Mouse (Mus musculus): ENCODE results near the gene Psmb6.
A peak's percentile ranks its signal among the peaks of the same experiment; 100 is the strongest.

Psmb6 gene

DNA sequence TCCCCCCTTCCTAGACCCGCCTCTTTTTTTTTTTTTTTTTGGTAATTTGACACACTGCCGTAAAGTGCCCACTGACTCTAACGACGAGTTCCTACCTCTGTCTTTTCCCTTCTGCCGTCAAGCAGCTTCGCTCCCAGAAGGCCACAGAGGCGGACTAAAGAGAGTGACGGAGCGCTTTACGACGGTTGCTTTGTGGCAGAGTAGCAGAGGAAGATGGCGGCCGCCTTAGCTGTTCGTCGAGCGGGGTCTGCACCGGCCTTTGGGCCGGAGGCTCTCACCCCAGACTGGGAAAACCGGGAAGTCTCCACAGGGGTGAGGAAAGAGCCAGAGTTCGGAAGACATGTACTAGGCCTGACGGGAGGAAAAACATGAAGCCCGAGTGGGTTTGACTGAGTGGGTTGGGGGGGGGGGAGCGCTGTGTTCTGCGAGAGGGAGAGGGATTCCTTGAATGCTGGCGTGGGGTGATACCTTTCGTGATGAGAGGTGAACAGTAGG is at the start of gene Psmb6:
Psmb6 (plus strand) TSS at position 184 of the 495 bp plus-strand sequence.
- peak; percentile 96 for DNase-seq (ENCODE audit: inconsistent ontology term)

DNA sequence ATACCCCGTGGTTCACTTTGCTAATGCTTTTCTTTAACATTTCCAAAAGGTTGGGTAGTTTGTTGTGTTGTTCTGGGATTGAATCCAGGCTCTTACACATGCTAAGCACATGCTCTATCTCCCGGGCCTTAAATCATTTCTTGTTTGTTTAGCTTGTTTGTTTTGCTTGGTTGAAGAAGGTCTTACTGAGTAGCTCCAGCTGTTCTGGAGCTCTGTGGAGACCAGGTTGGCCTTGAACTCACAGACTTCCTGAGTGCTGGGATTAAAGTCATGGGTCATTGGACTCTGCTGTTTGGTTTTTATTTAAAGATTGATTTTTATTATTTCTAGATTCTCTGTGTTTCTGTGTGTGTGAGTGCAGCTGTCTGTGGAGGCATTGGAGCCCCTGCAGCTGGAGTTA is 39.7 kb upstream of the Psmb6 start:
- DNase-seq (ENCODE audit: inconsistent ontology term) = no peak

DNA sequence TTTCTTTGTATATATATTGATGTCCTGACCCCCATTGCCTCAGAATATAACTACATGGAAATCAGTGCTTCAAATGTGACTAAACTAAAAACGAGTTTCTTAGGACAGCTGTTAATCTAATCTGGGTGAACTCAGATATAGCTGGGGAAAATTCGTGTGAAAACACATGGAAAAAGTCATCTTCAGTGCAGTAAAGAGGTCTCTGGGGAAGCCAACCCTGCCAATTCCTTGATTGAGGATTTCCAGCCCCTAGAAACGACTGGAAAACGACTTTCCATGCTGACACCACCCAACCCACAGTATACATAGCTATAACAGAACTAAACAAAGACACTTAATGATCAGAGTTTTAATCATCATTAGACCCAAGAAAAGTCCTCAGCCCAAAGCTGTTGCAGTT is 37.4 kb upstream of the Psmb6 start:
- DNase-seq (ENCODE audit: inconsistent ontology term) = no peak

DNA sequence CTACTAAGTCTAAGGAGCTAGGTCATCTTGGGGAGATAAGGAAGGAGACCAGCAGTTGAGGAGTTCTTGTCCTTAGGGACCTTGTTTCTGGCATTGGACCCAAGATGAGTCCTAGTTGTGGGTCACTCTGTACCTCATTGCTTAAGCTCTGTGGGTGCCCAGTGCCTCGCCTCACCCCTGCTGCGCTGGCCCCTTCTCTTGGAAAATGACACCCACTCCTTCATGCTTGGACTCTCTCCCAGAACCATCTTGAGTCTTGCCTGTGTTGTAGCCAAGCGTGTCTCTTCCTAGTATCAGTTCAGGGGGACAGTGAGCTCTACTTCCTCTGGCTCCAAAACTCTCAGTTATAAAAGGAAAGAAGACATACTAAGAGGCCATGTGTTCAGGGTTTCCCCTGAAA is 36.0 kb upstream of the Psmb6 start:
- DNase-seq (ENCODE audit: inconsistent ontology term) = no peak

DNA sequence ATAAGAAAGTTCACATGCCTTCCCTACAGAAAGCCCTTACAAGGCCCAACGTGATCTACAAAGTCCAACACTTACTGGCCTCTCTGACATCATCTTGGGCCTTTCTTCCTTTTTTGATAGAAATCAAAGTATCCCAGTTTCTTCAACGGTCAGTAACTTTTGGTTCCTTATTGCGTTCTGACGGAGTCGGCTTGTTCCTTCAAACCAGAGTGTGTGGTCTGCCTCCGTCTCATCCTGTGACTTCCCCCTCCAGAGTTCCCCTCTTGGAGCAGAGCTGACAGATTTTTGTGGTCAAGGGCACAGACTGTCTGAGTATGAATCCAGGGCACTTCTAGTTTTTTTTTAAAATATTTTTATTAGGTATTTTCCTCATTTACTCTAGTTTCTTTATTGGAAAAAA is 35.5 kb upstream of the Psmb6 start:
- DNase-seq (ENCODE audit: inconsistent ontology term) = no peak

DNA sequence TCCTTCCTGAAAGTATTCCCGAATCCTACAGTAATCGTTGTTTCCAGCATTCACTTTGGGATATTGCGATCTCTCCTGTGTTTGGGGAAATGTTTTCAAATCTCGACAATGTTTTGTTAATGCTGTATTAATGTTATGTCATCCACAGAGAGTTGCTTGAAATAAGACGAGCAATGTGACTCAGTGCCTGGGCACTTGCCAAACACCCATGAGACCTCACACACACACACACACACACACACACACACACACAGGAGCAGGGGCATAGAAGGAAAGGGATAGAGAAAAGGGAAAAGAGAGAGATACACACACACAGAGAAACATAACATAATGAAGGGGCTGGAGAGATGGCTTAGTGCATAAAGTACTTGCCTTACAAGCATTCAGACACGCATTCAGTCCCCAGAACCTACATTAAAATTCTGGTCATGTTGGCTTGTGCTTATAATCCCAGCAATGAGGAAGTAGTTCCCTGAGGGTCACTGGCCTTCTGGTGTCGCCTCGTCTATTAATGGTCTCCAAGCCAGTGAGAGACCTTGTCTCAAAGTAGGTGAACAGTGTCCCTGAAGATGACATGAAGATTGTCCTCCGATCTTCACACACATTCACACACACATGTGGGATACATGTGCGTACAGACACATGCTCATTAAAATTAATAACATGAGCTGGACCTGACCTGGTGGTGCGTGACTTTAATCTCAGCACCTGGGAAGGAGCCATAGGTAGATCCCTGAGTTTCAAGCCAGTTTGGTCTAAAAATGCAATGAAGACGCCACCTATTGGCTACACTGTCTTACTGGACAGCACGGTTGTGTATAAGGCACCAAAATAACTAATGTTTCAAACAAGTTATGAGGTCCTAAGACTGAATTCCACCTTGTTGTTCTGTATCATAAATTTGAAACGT is 25.3 kb upstream of the Psmb6 start:
- no peak for DNase-seq (ENCODE audit: inconsistent ontology term)

DNA sequence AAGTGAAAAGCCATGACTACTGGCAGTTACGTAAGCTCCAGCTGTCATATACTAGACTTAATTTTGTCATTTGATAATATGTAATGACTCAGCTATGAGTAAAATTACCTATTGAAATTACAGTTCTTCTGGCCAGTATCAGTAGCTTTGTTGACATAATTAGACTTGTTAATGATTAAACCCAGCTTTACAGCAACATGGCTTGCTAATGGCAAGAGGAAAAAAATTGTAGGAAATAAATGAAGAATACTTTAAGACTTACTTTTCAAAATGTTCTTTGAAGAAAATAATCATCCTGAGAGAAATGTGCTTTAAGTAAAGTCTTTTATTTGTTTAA is 24.7 kb upstream of the Psmb6 start:
- DNase-seq (ENCODE audit: inconsistent ontology term) = no peak

DNA sequence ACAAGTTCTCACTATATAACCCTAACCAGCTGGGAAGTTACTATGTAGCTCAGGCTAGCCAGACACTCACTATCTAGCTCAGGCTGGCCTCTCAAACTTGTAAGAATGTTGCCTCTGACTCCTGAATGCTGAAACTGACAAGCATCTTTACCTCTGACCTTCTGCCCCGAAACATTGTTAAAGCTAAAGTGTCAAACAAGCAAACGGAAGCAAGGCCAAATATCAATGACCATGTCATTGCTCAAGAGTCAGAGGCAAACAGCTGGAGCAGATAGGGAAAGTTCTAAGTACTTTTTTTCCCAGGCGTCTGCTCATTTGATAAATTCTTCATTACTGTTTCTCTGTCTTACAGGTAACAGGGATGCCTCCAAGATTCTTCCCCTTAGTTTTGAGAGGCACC is 23.1 kb upstream of the Psmb6 start:
- no peak for DNase-seq (ENCODE audit: inconsistent ontology term)

DNA sequence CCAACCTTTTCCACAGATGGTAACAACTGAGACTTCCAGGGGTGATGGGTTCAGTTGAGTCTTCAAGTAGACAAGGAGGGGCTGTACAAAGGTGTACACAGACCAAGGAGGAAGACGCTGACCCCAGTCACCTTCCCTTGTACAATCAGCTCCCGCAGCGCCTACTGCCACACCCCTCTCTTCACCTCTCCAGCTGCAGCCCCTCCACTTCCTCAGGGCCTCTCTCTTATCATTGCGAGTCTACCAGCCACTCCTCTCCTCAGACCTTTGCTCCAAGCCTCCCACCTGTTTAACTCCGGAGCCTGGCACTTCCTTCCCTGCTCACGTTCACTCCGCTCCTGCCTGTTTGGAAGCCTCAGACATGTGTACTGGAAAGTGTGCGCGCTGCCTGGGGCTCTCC is 20.2 kb upstream of the Psmb6 start, which contains the start of gene Tm4sf5:
Tm4sf5 (plus strand) TSS at position 275 of the 400 bp plus-strand sequence.
- no peak for DNase-seq (ENCODE audit: inconsistent ontology term)

DNA sequence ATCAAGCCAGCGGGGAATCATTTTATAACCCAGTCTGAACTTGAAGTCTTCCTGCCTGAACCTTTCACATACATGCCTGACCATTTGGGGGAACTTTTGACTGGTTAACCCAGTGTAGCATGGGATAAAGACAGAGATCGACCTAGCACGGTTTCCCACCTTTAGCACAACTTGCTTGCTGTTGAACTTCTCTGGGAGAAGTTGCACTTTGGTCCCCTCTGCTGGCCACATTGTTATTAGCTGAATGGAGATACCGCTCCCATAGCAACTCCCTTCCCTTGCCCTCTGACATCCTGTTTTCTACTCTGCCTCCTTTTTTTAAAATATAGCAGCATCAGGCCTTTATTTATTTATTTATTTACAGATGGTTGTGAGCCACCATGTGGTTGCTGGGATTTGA is 18.8 kb upstream of the Psmb6 start:
- peak; percentile 45 for DNase-seq (ENCODE audit: inconsistent ontology term)

DNA sequence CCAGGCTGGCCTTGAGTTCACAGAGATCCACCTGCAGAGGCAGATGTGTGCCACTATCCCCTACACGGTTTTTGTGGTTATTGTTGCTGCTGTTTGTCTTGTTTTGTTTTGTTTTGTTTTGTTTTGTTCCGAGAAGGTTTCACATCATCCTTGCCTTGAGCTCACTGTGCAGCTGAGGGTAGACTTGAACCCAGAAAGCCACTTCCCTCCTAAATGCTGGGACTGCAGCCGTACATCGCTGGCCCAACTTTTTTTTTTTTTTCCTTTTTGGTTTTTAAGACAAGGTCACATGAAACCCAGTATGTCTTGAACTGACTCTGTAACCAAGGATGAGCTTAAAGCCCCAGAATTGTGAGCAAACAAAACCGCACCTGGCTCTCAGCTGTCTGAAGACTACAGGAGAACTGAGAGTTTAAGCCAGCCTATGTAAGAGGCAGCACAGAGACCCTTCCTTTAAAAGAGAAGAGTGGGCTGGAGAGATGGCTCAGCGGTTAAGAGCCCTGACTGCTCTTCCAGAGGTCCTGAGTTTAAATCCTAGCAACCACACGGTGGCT is 18.1 kb upstream of the Psmb6 start:
- DNase-seq (ENCODE audit: inconsistent ontology term) = no peak

DNA sequence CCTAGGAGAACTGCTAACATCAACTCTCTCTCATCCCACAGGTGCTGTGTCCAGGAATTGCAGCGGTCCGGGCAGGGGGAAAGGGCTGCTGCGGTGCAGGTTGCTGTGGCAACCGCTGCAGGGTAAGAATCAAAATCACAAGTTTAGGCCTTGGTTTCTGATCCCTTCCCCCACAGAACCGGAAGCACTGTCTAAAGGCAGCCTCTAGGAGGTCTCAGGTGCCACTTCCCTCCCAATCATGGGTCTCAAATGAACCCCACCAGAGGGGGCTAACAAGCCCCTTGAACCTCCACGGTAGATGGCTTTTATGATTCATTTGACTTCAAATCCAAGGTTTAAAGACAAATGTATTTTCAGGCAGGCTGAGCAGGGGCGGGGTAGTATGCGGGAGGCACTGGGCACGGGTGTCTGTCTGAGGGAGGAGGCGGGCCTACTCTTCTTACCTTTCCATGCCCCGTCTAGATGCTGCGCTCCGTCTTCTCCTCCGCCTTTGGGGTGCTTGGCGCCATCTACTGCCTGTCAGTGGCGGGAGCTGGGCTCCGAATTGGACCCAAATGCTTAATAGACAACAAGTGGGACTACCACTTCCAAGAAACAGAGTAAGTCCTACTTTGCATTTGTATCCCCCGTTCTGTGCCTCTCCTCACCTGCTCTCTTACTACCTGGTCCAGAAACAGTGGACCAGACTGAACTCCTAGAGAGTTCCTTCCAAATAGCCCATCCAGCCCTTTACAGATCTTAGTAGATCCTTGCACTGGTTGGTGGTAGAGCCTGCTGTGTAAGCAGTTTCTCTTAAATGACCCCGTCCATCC is 15.2 kb upstream of the Psmb6 start:
- DNase-seq (ENCODE audit: inconsistent ontology term) = peak; percentile 37

DNA sequence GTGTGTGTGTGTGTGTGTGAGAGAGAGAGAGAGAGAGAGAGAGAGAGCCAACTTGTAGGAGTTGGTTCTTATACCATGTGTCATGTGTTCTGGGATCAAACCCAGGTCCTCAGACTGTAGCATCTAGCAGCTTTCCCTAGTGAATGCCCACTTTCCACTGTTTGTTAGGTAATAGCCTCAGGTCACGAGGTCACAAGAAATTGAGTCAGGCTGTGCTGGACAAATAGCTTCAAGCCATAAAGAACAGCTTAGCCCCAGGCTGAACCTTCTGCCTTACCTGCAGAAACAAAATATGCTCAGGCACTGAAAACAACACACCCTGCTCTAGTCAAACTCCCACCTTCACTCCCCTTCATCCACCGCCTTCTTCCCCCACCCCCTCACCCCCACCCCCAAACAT is 13.9 kb upstream of the Psmb6 start:
- no peak for DNase-seq (ENCODE audit: inconsistent ontology term)

DNA sequence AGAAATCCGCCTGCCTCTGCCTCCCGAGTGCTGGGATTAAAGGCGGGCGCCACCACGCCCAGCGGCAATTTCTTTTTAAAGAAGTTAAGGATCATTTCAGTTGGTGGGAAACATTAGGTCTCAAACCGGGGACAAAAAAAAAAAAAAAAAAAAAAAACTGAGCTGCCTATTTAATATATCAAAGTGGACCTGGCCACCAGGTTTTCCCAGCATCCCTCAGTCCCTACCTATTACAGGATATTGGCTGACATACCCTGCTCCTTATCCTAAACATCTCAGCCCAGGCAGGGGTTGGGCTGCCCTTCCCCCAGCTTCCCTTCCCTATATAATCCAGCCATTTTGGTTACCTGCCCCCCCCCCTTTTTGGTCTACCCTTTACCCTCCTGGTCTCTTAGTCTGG is 13.3 kb upstream of the Psmb6 start:
- no peak for DNase-seq (ENCODE audit: inconsistent ontology term)

DNA sequence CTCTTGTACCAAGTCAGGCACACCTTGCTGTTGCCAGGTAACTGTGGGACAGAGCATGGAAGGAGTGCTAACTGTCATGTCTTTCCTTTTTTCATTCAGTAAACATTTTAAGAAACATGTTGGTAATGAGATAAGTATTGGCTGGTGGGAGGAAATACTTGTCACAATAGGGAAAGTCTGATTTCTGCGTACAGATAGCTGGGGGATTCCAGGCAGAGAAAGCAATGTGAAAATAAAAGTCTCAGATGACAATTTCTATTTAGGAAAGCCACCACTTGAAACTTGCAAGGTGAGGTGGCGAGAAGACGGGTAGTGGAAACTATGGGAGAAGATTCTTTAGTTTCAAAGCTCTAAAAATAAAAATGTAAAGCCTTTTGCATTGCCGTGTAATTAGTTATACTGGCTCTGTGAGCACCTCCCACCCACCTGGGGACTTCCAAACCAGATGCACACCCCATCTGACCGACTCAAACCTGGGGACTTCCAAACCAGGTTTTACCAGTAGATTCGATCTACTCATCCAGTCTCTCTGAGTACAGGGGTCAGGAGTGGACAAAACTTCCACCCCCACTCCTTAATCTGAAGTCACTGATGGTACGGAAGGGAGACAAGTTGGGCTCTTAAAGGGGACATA is 12.3 kb upstream of the Psmb6 start:
- DNase-seq (ENCODE audit: inconsistent ontology term) = no peak

DNA sequence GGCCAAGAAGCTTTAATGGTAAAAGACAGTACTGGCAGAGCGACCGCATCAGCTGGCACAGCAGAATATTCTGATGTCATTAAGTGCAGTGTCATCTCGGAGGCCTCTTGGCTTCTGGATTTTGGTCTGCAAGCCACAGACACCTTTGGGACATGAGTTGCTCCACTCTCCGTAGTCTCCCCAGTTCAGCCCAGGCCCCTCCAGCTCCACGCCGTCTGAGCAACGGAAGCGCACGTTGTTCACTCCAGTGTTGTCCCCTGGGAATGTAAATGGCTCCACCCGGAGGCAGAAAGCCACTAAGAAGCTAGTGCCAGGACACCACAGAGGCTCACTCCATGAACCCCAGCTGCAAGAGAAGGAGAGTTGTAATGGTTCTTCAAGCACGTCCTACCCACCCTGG is 11.6 kb upstream of the Psmb6 start:
- no peak for DNase-seq (ENCODE audit: inconsistent ontology term)

DNA sequence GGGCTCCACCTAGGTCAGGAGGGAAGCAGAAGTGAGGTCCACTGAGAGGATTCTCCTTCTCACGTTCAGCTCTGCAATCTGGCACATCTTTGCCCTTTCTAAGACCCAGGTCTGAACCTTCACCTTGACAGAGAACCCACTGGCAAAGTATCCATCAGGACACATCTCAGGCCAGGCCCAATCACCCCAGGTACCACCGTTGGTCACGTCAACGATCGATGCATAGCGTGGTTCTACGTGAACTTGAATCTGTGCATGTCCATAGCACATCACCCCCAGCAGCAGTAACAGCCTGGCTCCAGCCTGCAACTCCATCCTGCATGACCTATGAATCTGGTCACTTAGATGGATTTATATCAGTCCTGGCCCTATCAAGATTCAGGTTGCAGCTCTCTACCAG is 10.9 kb upstream of the Psmb6 start, which contains the start of gene Vmo1:
Vmo1 (minus strand) TSS at position 329 of the 400 bp plus-strand sequence.
- no peak for DNase-seq (ENCODE audit: inconsistent ontology term)

DNA sequence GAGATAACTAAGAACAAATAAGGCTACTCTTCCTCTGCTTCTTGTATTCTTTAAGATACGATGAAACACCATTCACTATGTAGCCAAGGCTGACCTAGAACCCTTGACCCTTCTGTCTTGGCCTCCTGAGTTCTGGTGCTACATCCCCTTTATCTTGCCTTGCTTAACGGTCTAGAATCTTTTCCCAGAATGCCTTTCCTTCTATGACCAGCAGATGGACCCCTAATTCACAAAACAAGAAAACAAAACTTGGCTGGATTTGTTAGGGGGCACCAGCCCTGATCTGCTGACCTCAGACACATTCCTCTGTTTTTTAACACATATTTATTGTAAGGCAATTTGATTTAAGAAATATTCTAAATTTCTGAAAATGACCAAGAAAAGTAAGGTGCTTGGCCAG is 8.8 kb upstream of the Psmb6 start:
- peak; percentile 53 for DNase-seq (ENCODE audit: inconsistent ontology term)

DNA sequence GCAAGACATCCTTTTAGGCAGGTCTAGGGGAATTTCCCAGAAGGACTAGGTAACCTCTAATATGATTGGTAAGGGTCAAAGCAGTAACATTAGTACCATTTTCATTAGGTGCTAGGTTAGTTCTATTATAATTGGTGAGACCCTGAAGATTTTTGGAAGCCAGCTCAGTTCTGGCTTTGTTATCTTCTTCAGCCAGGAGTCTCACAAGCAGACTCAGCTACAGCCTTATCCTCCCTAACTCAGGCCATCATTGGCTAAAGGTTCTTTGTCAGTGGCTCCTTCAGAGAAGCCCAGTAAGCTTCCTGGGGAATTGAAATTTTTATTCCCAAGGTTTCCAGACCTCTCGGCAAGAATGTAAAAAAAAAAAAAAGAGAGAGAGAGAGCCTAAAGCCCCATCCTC is 6.7 kb upstream of the Psmb6 start:
- DNase-seq (ENCODE audit: inconsistent ontology term) = no peak

DNA sequence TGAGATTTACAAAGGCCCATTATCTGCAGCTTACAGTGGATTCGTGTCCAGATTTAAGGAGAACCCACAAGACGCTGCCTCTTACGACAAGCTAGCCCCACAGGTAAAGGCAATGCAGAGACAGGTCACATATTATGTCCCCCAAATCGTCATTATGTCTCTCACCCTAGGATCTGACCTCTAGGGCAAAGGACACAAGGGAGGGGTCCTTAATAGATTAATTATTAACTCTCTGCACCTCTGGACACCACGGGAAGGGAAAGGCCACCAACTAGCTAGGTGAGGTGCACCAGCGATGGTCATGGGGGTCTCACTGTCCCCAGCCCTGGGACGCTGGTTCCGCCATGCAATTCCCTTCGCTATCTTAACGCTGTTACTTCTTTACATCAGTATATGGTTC is 6.2 kb upstream of the Psmb6 start, which contains the start of gene Gltpd2:
Gltpd2 (plus strand) TSS at position 274 of the 400 bp plus-strand sequence.
- DNase-seq (ENCODE audit: inconsistent ontology term) = no peak

DNA sequence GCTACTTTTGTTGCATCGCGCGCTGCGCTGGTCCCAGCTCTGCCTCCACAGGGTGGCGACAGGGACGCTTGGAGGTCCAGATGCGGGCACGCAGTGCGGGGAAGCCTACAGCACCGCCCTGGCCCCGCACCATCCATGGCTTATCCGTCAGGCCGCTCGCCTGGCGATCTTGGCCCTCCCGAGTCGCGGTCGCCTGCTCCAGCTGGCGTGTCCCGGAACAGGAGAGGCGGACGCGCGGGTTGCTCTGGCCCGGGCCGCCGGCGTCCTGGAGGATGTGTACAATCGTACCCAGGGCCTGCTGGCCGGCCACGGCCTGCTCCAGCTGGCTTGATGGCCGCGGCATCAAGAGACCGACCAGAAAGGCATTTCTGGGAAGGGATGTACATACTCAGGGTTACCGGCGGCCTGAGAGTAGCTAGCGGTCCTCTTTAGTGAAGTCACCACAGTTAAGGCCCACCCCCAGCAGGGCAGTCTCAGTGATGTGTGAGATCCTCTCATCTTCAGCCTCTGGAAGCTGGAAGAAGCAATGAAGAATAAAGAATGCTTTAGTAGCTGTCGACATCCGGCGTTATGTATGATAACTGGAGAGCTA is 4.9 kb upstream of the Psmb6 start:
- peak; percentile 27 for DNase-seq (ENCODE audit: inconsistent ontology term)

Data from Muller cell, postnatal 12 days (primary cell).